Mouse (Mus musculus) mouse trophoblast stem cell (cell line): ENCODE measurements around the gene Rab23.

Source experiments
- in situ Hi-C, 2 experiments: fragments of 300-500 bp; cut with MseI, MboI; formaldehyde crosslinking; loops; 2 replicates in 1 of 2; 3 replicates in 1 of 2; pipeline ENCODE4 v1.15.1; 2025

Rab23 gene

GRCm38 (mm10) chr1:33766520-33767508 is 47.1 kb downstream of the Rab23 start:
- in situ Hi-C loops, result no loop called here

- in situ Hi-C loops, result no loop called here
Observed at GRCm38 (mm10) chr1:33768091-33768787, 48.6 kb downstream of the Rab23 start.

DNA sequence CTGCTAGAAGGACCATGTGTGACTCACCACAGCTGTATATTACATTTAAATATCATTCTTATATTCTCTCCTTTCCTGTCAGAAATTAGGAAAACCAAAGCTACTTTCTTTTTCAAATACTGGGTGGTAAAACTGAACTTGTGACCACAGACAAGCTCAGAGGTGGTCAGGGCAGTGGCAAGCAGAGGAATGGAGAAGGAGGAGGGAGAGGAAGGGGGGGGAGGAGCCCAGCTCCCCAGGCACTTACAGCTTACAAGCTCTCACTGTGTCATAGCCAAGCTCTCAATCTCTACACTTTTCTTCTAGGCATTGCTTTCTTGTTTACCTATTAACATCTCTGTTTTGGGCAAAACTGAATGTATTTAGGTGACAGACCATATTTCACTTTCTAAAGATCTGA is 49.1 kb downstream of the Rab23 start:
- in situ Hi-C loops, result no loop called here

- in situ Hi-C loops, result no loop called here
Observed at GRCm38 (mm10) chr1:33771621-33772020, 51.9 kb downstream of the Rab23 start.

DNA sequence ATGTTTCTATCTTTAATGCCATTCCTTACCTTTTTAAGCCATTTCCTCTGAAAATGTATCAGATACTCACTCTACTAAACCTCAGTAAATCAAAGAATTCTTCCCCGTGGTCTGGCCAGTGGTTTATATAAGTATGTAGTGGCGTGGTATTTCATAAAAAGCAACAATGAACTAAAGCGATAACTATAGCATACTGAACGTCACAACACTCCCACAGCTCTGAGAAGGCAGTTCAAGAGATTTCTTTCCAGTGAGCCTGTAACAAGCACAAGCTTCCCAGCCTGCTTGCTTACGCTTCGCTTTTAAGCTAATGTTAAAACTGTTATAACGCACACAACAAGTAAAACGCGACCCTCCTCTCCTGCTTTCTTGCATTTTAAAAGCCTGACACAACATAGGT is 52.4 kb downstream of the Rab23 start:
- in situ Hi-C loops, result no loop called here

GRCm38 (mm10) chr1:33776175-33776611 is 56.5 kb downstream of the Rab23 start:
- in situ Hi-C loops, result no loop called here

DNA sequence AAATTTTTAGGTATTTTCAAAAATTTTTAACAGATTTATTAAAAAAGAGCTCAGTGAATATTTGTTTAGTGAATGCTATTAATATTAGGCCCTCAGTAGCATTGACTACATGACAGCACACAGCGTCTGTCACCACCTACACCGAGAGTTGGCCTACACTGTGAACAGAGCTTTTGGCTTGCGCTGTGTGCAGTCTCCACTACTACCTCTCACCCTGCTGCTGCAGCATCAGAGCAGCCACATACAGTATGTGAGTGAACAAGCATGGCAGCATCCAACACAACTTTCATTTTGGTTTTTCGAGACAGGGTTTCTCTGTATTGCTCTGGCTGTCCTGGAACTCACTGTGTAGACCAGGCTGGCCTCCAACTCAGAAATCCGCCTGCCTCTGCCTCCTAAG is 64.9 kb downstream of the Rab23 start:
- in situ Hi-C loops, result no loop called here

GRCm38 (mm10) chr1:33788072-33788471 is 68.4 kb downstream of the Rab23 start:
- in situ Hi-C loops, result no loop called here

GRCm38 (mm10) chr1:33788493-33788892 is 68.8 kb downstream of the Rab23 start:
- in situ Hi-C loops, result no loop called here
